Mouse (Mus musculus): ENCODE measurements at regions not wholly inside any gene's neighbourhood (a gene's known extent, or its start where the extent isn't known, plus 50 kb on each side); places are given as distances from the start of the nearest gene placed in this dataset.
A peak's percentile ranks its signal among the peaks of the same experiment; 100 is the strongest.

DNA sequence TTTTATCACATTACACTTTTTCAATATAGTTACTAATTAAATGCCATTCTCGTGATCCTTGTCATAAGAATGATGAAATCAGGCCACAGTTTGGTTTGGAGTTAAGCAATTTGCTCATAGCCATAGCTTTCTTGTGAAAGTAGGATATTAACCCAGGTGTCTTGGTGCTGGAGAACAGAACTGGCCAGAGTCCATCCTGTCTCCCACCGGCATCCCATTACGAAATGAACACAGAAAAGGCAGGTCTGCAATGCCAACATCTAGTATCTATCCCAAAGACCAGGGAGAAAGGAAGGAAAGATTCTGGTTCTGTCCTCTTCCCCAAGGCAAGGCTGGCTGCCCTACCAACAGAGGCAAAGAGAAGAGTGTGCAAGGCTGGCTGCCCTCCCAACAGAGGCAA lies 61.6 kb upstream of the Avpr1a start:
- no peak for ATAC-seq (replicated peaks; ENCODE audit: insufficient number of reproducible peaks, low FRiP score, low TSS enrichment, low read depth)
- H3K27ac ChIP-seq (replicated peaks; ENCODE audit: low read depth, low read length), result no peak overlapping the region
- H3K9me3 ChIP-seq (replicated peaks; ENCODE audit: control insufficient read depth, low read length), result no peaks in the 10 kb centered on the region
- no peak overlapping the region for H3K4me2 ChIP-seq (ENCODE audit: low read depth, low read length)
- no peak overlapping the region for H3K9ac ChIP-seq (replicated peaks; ENCODE audit: low read length)
- WGBS, result 88% methylated on average over 3 of the region's 3 CpGs
- no peaks in the 10 kb centered on the region for H3K36me3 ChIP-seq (replicated peaks; ENCODE audit: control insufficient read depth, insufficient read depth, low read depth, low read length)
- DNase-seq (ENCODE audit: low spot score), result no peak
- H3K27me3 ChIP-seq (ENCODE audit: control insufficient read depth, insufficient read depth, low read length), result no peaks in the 10 kb centered on the region
- no peaks in the 10 kb centered on the region for H3K4me1 ChIP-seq (ENCODE audit: control insufficient read depth, insufficient read depth, low read length)
- no peak overlapping the region for H3K4me3 ChIP-seq (ENCODE audit: low read depth, low read length)

DNA sequence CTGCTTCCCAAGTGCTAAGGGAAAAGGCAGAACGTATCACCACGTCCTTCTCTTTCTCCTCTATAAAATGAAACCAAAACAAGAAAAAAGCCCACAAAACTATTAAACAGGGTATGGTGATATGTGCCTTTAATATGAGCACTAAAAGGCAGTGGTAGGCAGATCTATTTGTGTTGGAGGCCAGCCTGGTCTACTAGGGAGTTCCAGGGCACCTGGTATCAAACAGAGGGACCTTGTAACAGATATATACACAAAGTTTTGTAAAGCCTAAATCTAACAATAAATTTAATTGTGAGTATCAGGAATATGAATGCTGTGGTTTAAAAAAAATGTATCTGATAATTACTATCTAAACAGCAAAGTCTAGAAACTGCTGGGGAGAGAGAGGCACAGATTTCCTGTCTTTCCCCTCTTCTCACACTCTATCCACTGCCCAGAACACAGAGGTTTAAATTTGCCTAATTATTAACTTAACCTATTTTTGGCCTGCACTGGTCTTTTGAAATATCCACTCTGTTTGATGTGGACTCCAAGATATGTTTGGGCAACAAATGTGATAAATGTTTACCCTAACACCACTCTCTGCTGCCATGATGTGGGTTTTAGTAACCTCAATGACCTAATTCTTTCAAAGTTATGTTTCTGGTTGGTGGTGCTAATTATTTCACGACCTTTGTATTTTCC lies 68.5 kb upstream of the Avpr1a start:
- no peaks in the 10 kb centered on the region for H3K4me1 ChIP-seq (ENCODE audit: control insufficient read depth, insufficient read depth, low read length)
- no peak overlapping the region for H3K27ac ChIP-seq (replicated peaks; ENCODE audit: low read depth, low read length)
- no peaks in the 10 kb centered on the region for H3K9me3 ChIP-seq (replicated peaks; ENCODE audit: control insufficient read depth, low read length)
- ATAC-seq (replicated peaks; ENCODE audit: insufficient number of reproducible peaks, low FRiP score, low TSS enrichment, low read depth), result no peak
- no peaks in the 10 kb centered on the region for H3K27me3 ChIP-seq (ENCODE audit: control insufficient read depth, insufficient read depth, low read length)
- H3K9ac ChIP-seq (replicated peaks; ENCODE audit: low read length), result no peak overlapping the region
- no peaks in the 10 kb centered on the region for H3K36me3 ChIP-seq (replicated peaks; ENCODE audit: control insufficient read depth, insufficient read depth, low read depth, low read length)
- H3K4me3 ChIP-seq (ENCODE audit: low read depth, low read length), result no peak overlapping the region
- H3K4me2 ChIP-seq (ENCODE audit: low read depth, low read length), result no peak overlapping the region
- DNase-seq (ENCODE audit: low spot score), result no peak
- 88% methylated on average over 3 of the region's 3 CpGs for WGBS

DNA sequence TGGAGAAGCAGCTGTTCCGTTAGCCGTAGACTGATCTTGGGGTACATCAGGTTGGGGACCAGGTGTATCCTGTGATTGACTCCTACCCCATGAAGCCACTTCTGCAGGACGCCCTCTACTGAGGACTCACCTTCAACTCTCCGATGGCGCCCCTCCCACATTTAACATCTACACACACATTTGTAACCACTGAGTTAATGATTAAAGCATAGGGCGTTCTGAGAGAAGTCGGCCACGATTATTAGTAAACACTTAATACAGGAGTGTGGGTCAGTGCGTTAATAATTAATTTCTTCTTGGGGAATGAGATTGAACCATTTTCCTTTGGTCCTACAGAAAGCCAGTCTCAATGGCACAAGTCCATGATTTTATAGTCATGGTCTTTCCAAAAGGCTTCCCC lies 105.0 kb upstream of the Avpr1a start:
- no peaks in the 10 kb centered on the region for H3K27me3 ChIP-seq (ENCODE audit: control insufficient read depth, insufficient read depth, low read length)
- WGBS, result 91% methylated on average over 9 of the region's 9 CpGs

DNA sequence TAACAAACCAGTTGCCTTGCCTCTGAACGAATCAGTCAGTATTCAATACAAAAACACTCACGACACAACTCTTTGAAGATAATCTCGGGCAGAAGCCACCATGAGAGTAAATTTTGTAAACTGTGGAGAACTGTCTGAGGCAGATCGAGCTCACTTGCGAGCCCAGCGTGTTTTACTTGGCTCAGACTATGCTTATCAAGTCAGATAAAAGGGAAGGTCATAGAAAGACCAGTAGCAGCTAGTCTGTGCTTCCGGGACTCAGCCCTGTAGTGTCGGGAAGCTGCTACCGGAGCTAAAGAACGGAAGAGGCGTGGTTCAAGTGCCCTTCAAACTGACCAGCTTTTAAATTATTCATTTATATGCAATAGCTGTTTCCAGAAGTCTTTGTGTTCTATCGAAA lies 105.9 kb upstream of the Avpr1a start:
- Histone ChIP-seq H3K9ac (replicated peaks; ENCODE audit: low read length) (no peak overlapping the region), H3K27ac (replicated peaks; ENCODE audit: low read depth, low read length) (no peak overlapping the region), H3K4me2 (ENCODE audit: low read depth, low read length) (no peak overlapping the region), H3K4me3 (ENCODE audit: low read depth, low read length) (no peak overlapping the region), H3K4me1 (ENCODE audit: control insufficient read depth, insufficient read depth, low read length) (no peaks in the 10 kb centered on the region), H3K27me3 (ENCODE audit: control insufficient read depth, insufficient read depth, low read length) (no peaks in the 10 kb centered on the region), H3K9me3 (replicated peaks; ENCODE audit: control insufficient read depth, low read length) (no peaks in the 10 kb centered on the region), H3K36me3 (replicated peaks; ENCODE audit: control insufficient read depth, insufficient read depth, low read depth, low read length) (no peaks in the 10 kb centered on the region)
- DNase-seq (ENCODE audit: low spot score) (no peak), ATAC-seq (replicated peaks; ENCODE audit: insufficient number of reproducible peaks, low FRiP score, low TSS enrichment, low read depth) (no peak)
- 88% methylated on average over 12 of the region's 12 CpGs for WGBS

More for the DNA sequence above, 105.0 kb upstream of the Avpr1a start:
- H3K36me3 ChIP-seq (replicated peaks; ENCODE audit: control insufficient read depth, insufficient read depth, low read depth, low read length), result no peaks in the 10 kb centered on the region
- H3K9ac ChIP-seq (replicated peaks; ENCODE audit: low read length), result no peak overlapping the region
- H3K27ac ChIP-seq (replicated peaks; ENCODE audit: low read depth, low read length), result no peak overlapping the region
- no peak overlapping the region for H3K4me3 ChIP-seq (ENCODE audit: low read depth, low read length)
- no peak overlapping the region for H3K4me2 ChIP-seq (ENCODE audit: low read depth, low read length)
- DNase-seq (ENCODE audit: low spot score) (no peak), ATAC-seq (replicated peaks; ENCODE audit: insufficient number of reproducible peaks, low FRiP score, low TSS enrichment, low read depth) (no peak)
- H3K4me1 ChIP-seq (ENCODE audit: control insufficient read depth, insufficient read depth, low read length), result no peaks in the 10 kb centered on the region
- no peaks in the 10 kb centered on the region for H3K9me3 ChIP-seq (replicated peaks; ENCODE audit: control insufficient read depth, low read length)

DNA sequence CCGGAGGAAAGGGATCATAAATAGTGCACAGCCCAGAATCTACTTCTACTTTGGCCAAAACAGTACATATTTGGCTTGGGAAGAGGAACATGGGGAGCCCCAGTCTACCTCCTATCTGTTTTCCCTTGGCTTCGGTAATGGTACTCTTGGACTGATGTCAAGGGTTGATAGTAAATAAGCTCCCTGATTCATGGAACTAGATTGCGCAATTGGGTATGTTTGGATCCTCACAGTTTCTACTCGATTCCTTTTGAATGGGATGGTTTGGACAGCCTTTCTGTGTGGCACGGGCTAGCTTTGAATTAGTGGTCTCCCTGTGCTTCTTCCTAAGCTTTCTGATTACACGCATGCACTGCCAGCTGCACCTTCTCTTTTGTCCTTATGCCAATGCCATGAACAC lies 121.4 kb upstream of the Avpr1a start:
- Histone ChIP-seq H3K9me3 (replicated peaks; ENCODE audit: control insufficient read depth, low read length) (no peaks in the 10 kb centered on the region), H3K27me3 (ENCODE audit: control insufficient read depth, insufficient read depth, low read length) (no peaks in the 10 kb centered on the region), H3K36me3 (replicated peaks; ENCODE audit: control insufficient read depth, insufficient read depth, low read depth, low read length) (no peaks in the 10 kb centered on the region), H3K9ac (replicated peaks; ENCODE audit: low read length) (no peak overlapping the region), H3K4me3 (ENCODE audit: low read depth, low read length) (no peak overlapping the region), H3K4me2 (ENCODE audit: low read depth, low read length) (no peak overlapping the region), H3K27ac (replicated peaks; ENCODE audit: low read depth, low read length) (no peak overlapping the region), H3K4me1 (ENCODE audit: control insufficient read depth, insufficient read depth, low read length) (no peaks in the 10 kb centered on the region)
- DNase-seq (ENCODE audit: low spot score), result no peak
- no peak for ATAC-seq (replicated peaks; ENCODE audit: insufficient number of reproducible peaks, low FRiP score, low TSS enrichment, low read depth)
- 94% methylated on average over 6 of the region's 6 CpGs for WGBS

DNA sequence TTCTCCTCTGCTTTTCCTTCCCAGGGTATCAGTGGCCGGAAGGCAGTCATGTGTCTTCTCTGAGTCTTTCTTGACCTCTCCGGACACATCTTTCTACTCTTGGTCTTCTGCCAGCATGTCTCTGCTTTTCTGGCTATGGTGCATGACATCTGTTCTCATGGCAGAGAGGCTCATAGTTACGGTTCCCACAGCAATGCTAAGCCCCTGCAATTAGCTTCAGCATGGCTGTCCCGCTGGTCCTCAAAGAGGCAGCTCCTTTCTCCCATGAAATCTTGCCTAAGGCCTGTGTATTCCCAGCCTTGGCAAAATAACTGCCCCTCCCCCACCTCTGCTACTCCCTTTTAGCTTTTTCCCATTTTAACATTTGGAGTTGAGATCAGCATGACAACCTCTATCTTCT lies 129.4 kb upstream of the Avpr1a start:
- ATAC-seq (replicated peaks; ENCODE audit: insufficient number of reproducible peaks, low FRiP score, low TSS enrichment, low read depth) (no peak), DNase-seq (ENCODE audit: low spot score) (peak; percentile 2)
- Histone ChIP-seq H3K27ac (replicated peaks; ENCODE audit: low read depth, low read length) (no peak overlapping the region), H3K9ac (replicated peaks; ENCODE audit: low read length) (no peak overlapping the region), H3K27me3 (ENCODE audit: control insufficient read depth, insufficient read depth, low read length) (no peaks in the 10 kb centered on the region), H3K9me3 (replicated peaks; ENCODE audit: control insufficient read depth, low read length) (no peaks in the 10 kb centered on the region), H3K4me1 (ENCODE audit: control insufficient read depth, insufficient read depth, low read length) (no peaks in the 10 kb centered on the region), H3K4me3 (ENCODE audit: low read depth, low read length) (no peak overlapping the region), H3K36me3 (replicated peaks; ENCODE audit: control insufficient read depth, insufficient read depth, low read depth, low read length) (no peaks in the 10 kb centered on the region), H3K4me2 (ENCODE audit: low read depth, low read length) (no peak overlapping the region)
- 75% methylated on average over 4 of the region's 4 CpGs for WGBS

DNA sequence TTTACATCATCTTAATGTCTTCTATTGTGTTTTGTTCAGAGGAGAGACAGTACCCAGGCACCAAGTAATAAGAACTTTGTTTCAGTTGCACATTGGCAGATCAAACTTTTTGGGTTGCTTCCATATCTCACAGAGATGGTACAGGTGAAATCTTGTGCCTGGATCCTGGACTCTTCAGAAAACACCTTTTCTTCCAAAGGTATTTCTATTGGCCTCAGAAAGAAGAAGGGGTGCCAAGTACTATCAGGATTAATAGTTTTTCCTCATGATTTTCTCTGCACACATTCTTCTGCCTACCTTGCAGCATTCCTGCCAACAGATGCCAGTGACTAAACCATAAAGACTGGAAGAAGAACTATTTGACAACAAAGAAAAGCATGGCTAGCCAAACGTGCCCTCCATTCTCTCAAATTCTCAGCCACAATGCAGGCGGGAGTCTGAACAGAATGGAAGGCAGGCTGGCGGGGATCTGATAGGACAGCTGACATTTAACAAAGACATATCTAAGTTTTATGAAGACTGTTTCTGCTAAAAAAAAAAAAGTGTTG lies 137.6 kb upstream of the Avpr1a start:
- no peak overlapping the region for H3K4me3 ChIP-seq (ENCODE audit: low read depth, low read length)
- no peak overlapping the region for H3K9ac ChIP-seq (replicated peaks; ENCODE audit: low read length)
- ATAC-seq (replicated peaks; ENCODE audit: insufficient number of reproducible peaks, low FRiP score, low TSS enrichment, low read depth), result no peak
- H3K27me3 ChIP-seq (ENCODE audit: control insufficient read depth, insufficient read depth, low read length), result no peaks in the 10 kb centered on the region
- H3K36me3 ChIP-seq (replicated peaks; ENCODE audit: control insufficient read depth, insufficient read depth, low read depth, low read length), result no peaks in the 10 kb centered on the region
- no peak overlapping the region for H3K27ac ChIP-seq (replicated peaks; ENCODE audit: low read depth, low read length)
- 75% methylated on average over 3 of the region's 3 CpGs for WGBS
- no peak for DNase-seq (ENCODE audit: low spot score)
- H3K4me2 ChIP-seq (ENCODE audit: low read depth, low read length), result no peak overlapping the region
- no peaks in the 10 kb centered on the region for H3K9me3 ChIP-seq (replicated peaks; ENCODE audit: control insufficient read depth, low read length)
- no peaks in the 10 kb centered on the region for H3K4me1 ChIP-seq (ENCODE audit: control insufficient read depth, insufficient read depth, low read length)

DNA sequence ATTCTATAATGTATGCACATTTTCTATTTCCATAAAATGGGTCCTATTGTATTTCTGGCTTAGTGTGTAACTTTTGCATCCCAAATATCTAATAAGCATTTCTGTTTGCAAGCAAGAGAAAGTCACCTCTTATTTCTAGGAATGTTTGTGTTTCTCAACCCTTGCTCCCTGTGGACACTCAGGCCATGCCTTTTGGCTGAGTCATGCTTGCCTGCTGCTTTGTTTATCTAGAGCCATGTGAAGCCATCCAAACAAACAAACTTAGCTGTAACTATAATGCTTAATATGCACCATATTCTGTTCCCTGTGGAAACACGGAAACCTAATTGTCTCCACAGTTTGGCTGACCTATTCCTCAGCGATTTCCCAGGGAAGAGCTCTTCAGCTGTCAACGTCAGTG lies 139.6 kb upstream of the Avpr1a start:
- no peak overlapping the region for H3K9ac ChIP-seq (replicated peaks; ENCODE audit: low read length)
- H3K36me3 ChIP-seq (replicated peaks; ENCODE audit: control insufficient read depth, insufficient read depth, low read depth, low read length), result no peaks in the 10 kb centered on the region
- H3K9me3 ChIP-seq (replicated peaks; ENCODE audit: control insufficient read depth, low read length), result no peaks in the 10 kb centered on the region
- H3K4me1 ChIP-seq (ENCODE audit: control insufficient read depth, insufficient read depth, low read length), result no peaks in the 10 kb centered on the region
- WGBS, result 70% methylated on average over 3 of the region's 3 CpGs
- H3K27ac ChIP-seq (replicated peaks; ENCODE audit: low read depth, low read length), result no peak overlapping the region
- no peaks in the 10 kb centered on the region for H3K27me3 ChIP-seq (ENCODE audit: control insufficient read depth, insufficient read depth, low read length)
- no peak overlapping the region for H3K4me3 ChIP-seq (ENCODE audit: low read depth, low read length)
- H3K4me2 ChIP-seq (ENCODE audit: low read depth, low read length), result no peak overlapping the region
- ATAC-seq (replicated peaks; ENCODE audit: insufficient number of reproducible peaks, low FRiP score, low TSS enrichment, low read depth) (no peak), DNase-seq (ENCODE audit: low spot score) (no peak)

All from embryonic facial prominence, embryonic 11.5 days (tissue).